Mouse (Mus musculus) heart, embryonic 14.5 days (tissue): Measurements from ENCODE around the gene 4930579F01Rik. TPM values are rescaled to one million over a fixed set of nuclear protein-coding genes. Genes with fewer than 3 reads are reported as not detected.

Source experiments
- ATAC-seq: fragments of 200-750 bp; cut with Nextera tagmentation; 2 replicates; pipeline ENCODE4 v1.8.0; 2017; ENCODE audit warnings: low read depth, moderate TSS enrichment; ENCODE audit not compliant: insufficient number of reproducible peaks, insufficient read depth, low FRiP score
- H3K27ac ChIP-seq, 2 experiments: fragments of 200-500 bp in 1 of 2; fragments of 300-500 bp in 1 of 2; sonication (generic) in 1 of 2; replicated peaks in 1 of 2; 2 replicates each; pipeline ENCODE4 v1.5.1; 2012 to 2014; ENCODE audit warnings: low read depth in 2 of 2, low read length in 2 of 2, control low read depth in 1 of 2, mild to moderate bottlenecking in 1 of 2, mixed read lengths in 1 of 2; ENCODE audit not compliant: control insufficient read depth in 1 of 2, insufficient read depth in 1 of 2
- H3K27me3 ChIP-seq: fragments of 300-500 bp; sonication (generic); 2 replicates; pipeline ENCODE4 v1.6.1; 2014; ENCODE audit warnings: mild to moderate bottlenecking, low read length, control low read depth; ENCODE audit not compliant: control insufficient read depth, insufficient read depth
- H3K36me3 ChIP-seq: fragments of 300-500 bp; sonication (generic); 2 replicates; pipeline ENCODE4 v1.6.1; 2014; ENCODE audit warnings: mild to moderate bottlenecking, control low read depth, low read length, mixed read lengths; ENCODE audit not compliant: control insufficient read depth, insufficient read depth
- H3K4me1 ChIP-seq, 2 experiments: fragments of 200-500 bp in 1 of 2; fragments of 300-500 bp in 1 of 2; sonication (generic) in 1 of 2; 2 replicates each; pipeline ENCODE4 v1.6.1; 2012 to 2014; ENCODE audit warnings: low read length in 2 of 2, control low read depth in 1 of 2, mixed read lengths in 1 of 2; ENCODE audit not compliant: control insufficient read depth in 2 of 2, insufficient read depth in 2 of 2
- H3K4me2 ChIP-seq: fragments of 300-500 bp; sonication (generic); 2 replicates; pipeline ENCODE4 v1.6.1; 2014; ENCODE audit warnings: mild to moderate bottlenecking, low read length
- H3K4me3 ChIP-seq, 2 experiments: fragments of 200-500 bp in 1 of 2; fragments of 300-500 bp in 1 of 2; sonication (generic) in 1 of 2; 2 replicates each; pipeline ENCODE4 v1.5.1; 2012 to 2014; ENCODE audit warnings: low read length in 2 of 2, mild to moderate bottlenecking in 2 of 2, control low read depth in 1 of 2, low read depth in 1 of 2, moderate library complexity in 1 of 2; ENCODE audit not compliant: control insufficient read depth in 1 of 2, insufficient read depth in 1 of 2
- H3K9ac ChIP-seq: fragments of 300-500 bp; sonication (generic); 2 replicates; pipeline ENCODE4 v1.6.1; 2014; ENCODE audit warnings: mild to moderate bottlenecking, low read length
- H3K9me3 ChIP-seq: fragments of 300-500 bp; sonication (generic); 2 replicates; pipeline ENCODE4 v1.6.1; 2016; ENCODE audit warnings: low read length, control low read depth; ENCODE audit not compliant: control insufficient read depth
- WGBS: fragments of 180-500 bp; shearing (Covaris S2); extraction: QIAGEN DNeasy Blood & Tissue Kit; methylation state at CpG from one replicate; pipeline ENCODE4 v1.1.7; 2014; 5-methylcytosine and 5-hydroxymethylcytosine counted together
- polyA plus RNA-seq: library from polyadenylated mRNA; unstranded; fragments of >200 nt; fragmentation: Nextera tagmentation; extraction: Ambion mirVana; gene quantifications from 2 replicates; pipeline ENCODE4 v1.2.1, GENCODE M21; 2014

The 4930579F01Rik gene
- polyA plus RNA-seq, 1 experiment from 2014 or later = not detected

GRCm38 (mm10) chr3:138216091-138216490 is 22.5 kb upstream of the 4930579F01Rik start:
- WGBS = 81% methylated on average over 8 of the region's 8 CpGs

GRCm38 (mm10) chr3:138215395-138215989 is 21.9 kb upstream of the 4930579F01Rik start:
- Histone ChIP-seq H3K4me3 (no peak overlapping the region), H3K27ac (no peak overlapping the region), H3K36me3 (no peaks in the 10 kb centered on the region), H3K4me2 (no peak overlapping the region), H3K9me3 (no peaks in the 10 kb centered on the region), H3K27me3 (no peaks in the 10 kb centered on the region), H3K9ac (no peak overlapping the region), H3K4me1 (no peaks in the 10 kb centered on the region)
- ATAC-seq = no peak
- WGBS = 59% methylated on average over 11 of the region's 11 CpGs

More at GRCm38 (mm10) chr3:138216091-138216490, 22.5 kb upstream of the 4930579F01Rik start:
- Histone ChIP-seq H3K4me1 (no peaks in the 10 kb centered on the region), H3K4me3 (no peak overlapping the region), H3K36me3 (no peaks in the 10 kb centered on the region), H3K27ac (no peak overlapping the region), H3K27me3 (no peaks in the 10 kb centered on the region), H3K9me3 (no peaks in the 10 kb centered on the region), H3K9ac (no peak overlapping the region), H3K4me2 (no peak overlapping the region)
- no peak for ATAC-seq

- Histone ChIP-seq H3K27ac (no peak overlapping the region), H3K9me3 (no peaks in the 10 kb centered on the region), H3K27me3 (no peaks in the 10 kb centered on the region), H3K36me3 (no peaks in the 10 kb centered on the region), H3K9ac (no peak overlapping the region), H3K4me2 (no peak overlapping the region), H3K4me1 (no peaks in the 10 kb centered on the region), H3K4me3 (no peak overlapping the region)
- WGBS = 88% methylated on average over 4 of the region's 4 CpGs
- ATAC-seq = no peak
These were observed 18.9 kb upstream of the 4930579F01Rik start for GRCm38 (mm10) chr3:138212431-138212951.

- Histone ChIP-seq H3K36me3 (no peaks in the 10 kb centered on the region), H3K4me1 (no peaks in the 10 kb centered on the region), H3K27me3 (no peaks in the 10 kb centered on the region), H3K9me3 (no peaks in the 10 kb centered on the region), H3K4me3 (no peak overlapping the region), H3K9ac (no peak overlapping the region), H3K4me2 (no peak overlapping the region), H3K27ac (no peak overlapping the region)
- no peak for ATAC-seq
- 54% methylated on average over 5 of the region's 5 CpGs for WGBS
These were observed 16.9 kb upstream of the 4930579F01Rik start for GRCm38 (mm10) chr3:138210432-138211075.

- H3K9me3 ChIP-seq = no peaks in the 10 kb centered on the region
- H3K27me3 ChIP-seq = no peaks in the 10 kb centered on the region
- no peak overlapping the region for H3K4me2 ChIP-seq
- no peaks in the 10 kb centered on the region for H3K36me3 ChIP-seq
- no peak overlapping the region for H3K9ac ChIP-seq
- H3K4me3 ChIP-seq = no peak overlapping the region
- WGBS = 86% methylated on average over 3 of the region's 3 CpGs
- no peak overlapping the region for H3K27ac ChIP-seq
- H3K4me1 ChIP-seq = no peaks in the 10 kb centered on the region
- ATAC-seq = no peak
These were observed 15.2 kb upstream of the 4930579F01Rik start for GRCm38 (mm10) chr3:138208821-138209220.

GRCm38 (mm10) chr3:138198722-138199068 is 5.1 kb upstream of the 4930579F01Rik start:
- H3K9ac ChIP-seq = no peak overlapping the region
- no peak for ATAC-seq
- WGBS = 72% methylated on average over 7 of the region's 7 CpGs

GRCm38 (mm10) chr3:138197973-138198721 is 4.5 kb upstream of the 4930579F01Rik start:
- Histone ChIP-seq H3K9ac (0 out of 2 replicates have a peak overlapping the region, but pooled peaks have one; percentile 45), H3K4me3 (peak overlapping the region; percentile 23 to 30), H3K4me1 (no peaks in the 10 kb centered on the region), H3K9me3 (no peaks in the 10 kb centered on the region), H3K4me2 (peak overlapping the region; percentile 62), H3K27me3 (no peaks in the 10 kb centered on the region), H3K36me3 (no peaks in the 10 kb centered on the region), H3K27ac (no peak overlapping the region)
- peak; percentile 69; the same call in 1 of the 2 replicates for ATAC-seq
- WGBS = 29% methylated on average over 20 of the region's 20 CpGs

More at GRCm38 (mm10) chr3:138198722-138199068, 5.1 kb upstream of the 4930579F01Rik start:
- Histone ChIP-seq H3K36me3 (no peaks in the 10 kb centered on the region), H3K9me3 (no peaks in the 10 kb centered on the region), H3K27ac (no peak overlapping the region), H3K4me2 (no peak overlapping the region), H3K4me1 (no peaks in the 10 kb centered on the region), H3K27me3 (no peaks in the 10 kb centered on the region), H3K4me3 (no peak overlapping the region)
